Mouse (Mus musculus) E14TG2a.4 (cell line): ENCODE data around the gene Tmem135.

ENCODE experiments used
- CTCF ChIP-seq: conservative IDR thresholded peaks from 2 replicates; pipeline ENCODE4 v1.5.1; 2014; ENCODE audit warnings: low read length
- NANOG ChIP-seq: IDR thresholded peaks from 2 replicates; pipeline ENCODE4 v1.6.1; 2014; ENCODE audit warnings: borderline replicate concordance, low read length, mixed read lengths
- POU5F1 ChIP-seq: IDR thresholded peaks from 2 replicates; pipeline ENCODE4 v1.6.1; 2014; ENCODE audit warnings: low read length, borderline replicate concordance

DNA sequence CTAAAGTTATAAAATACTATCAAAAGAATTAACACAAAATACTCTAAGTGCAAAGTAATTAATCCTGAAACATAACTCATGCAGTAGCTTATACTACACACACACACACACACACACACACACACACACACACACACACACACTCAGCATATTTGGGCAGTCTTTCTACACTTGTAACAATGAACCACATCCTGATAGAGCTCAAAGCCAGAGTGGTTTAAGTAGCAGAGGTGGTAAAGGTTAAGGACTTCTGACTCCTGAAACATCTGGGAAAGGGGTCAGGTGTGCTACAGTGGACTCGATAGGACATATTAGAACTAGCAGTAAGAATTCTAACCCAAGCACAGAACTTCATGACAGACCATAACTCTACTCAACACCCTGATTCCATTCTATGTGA, 181.4 kb downstream of the Tmem135 start:
- TF ChIP-seq CTCF, result no peak
- no peak for TF ChIP-seq POU5F1
- TF ChIP-seq NANOG, result no peak
